Mouse (Mus musculus): ENCODE measurements around the gene Slc4a2. TPM values are rescaled to one million over a fixed set of nuclear protein-coding genes. Genes with fewer than 3 reads are reported as not detected.
A peak's percentile ranks its signal among the peaks of the same experiment; 100 is the strongest.

Slc4a2 gene
- polyA plus RNA-seq, 1 experiment from 2014 or later = 29.0 TPM

DNA sequence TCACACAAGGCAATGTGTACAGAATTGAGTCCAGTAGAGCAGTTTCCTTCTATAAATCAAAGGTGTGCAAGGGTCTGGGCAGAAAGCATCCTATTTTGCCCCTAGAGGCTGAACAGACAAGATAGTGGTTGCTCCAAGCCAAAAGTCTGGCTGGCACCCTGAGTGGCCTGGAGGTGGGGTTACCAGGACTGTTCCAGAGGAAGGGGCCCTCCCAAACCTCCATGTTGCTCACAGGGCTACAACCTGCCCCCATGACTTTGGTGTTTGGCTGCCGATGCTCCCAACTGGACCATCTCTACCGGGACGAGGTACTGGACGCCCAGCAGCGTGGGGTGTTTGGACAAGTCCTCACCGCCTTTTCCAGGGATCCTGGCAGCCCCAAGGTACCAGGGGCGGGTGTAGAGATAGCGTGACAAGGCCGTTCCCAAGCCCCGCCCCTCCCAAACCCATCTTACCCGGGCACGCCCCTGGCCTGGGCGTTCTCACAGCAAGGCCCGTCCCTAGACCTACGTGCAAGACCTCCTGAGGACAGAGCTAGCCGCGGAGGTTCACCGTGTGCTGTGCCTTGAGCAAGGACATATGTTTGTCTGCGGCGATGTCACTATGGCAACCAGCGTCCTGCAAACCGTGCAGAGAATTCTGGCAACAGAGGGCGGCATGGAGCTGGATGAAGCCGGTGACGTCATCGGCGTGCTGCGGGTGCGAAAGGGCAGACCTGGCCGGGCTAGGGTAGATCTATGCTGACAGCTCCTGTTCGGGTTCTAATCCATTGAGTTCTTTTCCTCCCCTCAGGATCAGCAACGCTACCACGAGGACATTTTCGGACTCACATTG, 40.4 kb upstream of the Slc4a2 start:
- Histone ChIP-seq H3K27me3 (replicated peaks; ENCODE audit: control insufficient read depth, insufficient read depth, low read length) (0 out of 2 replicates have a peak, but pooled peaks cover 2% of the 10 kb centered on the region), H3K4me3 (ENCODE audit: low read length) (peak overlapping the region; percentile 54), H3K9ac (ENCODE audit: low read depth, low read length) (peak overlapping the region; percentile 77), H3K27ac (ENCODE audit: low read depth, low read length) (peak overlapping the region; percentile 78), H3K4me1 (ENCODE audit: control insufficient read depth, insufficient read depth, low read depth, low read length) (peaks cover 26% of the 10 kb centered on the region), H3K36me3 (ENCODE audit: control insufficient read depth, insufficient read depth, low read length) (no peaks in the 10 kb centered on the region), H3K9me3 (ENCODE audit: control insufficient read depth, low read length) (no peaks in the 10 kb centered on the region), H3K4me2 (ENCODE audit: low read length) (peak overlapping the region; percentile 82)
- under 1% methylated on average over 34 of the region's 34 CpGs for WGBS
- ATAC-seq = peak; percentile 86

DNA sequence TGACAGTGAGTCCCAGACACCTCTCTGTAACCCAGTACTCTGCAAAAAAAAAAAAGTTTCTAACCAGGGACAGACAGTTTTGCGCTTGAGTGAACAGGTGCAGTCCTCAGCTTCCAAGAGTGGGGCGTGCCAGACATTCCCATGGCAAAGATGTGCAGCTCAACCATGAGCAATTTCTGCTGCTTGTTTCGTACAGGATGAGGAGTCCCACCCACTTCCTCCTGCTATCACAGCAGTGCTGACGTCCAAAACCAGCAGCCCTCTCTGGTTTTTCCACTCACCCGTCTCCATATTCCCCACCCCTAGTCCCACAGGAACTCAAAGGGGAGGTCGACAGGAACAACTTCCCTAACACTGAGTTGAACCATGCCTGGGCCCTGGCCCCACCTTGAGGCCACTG, 39.2 kb upstream of the Slc4a2 start:
- Histone ChIP-seq H3K9me3 (ENCODE audit: control insufficient read depth, low read length) (no peaks in the 10 kb centered on the region), H3K4me2 (ENCODE audit: low read length) (peak overlapping the region; percentile 82)
- 65% methylated on average over 6 of the region's 6 CpGs for WGBS

DNA sequence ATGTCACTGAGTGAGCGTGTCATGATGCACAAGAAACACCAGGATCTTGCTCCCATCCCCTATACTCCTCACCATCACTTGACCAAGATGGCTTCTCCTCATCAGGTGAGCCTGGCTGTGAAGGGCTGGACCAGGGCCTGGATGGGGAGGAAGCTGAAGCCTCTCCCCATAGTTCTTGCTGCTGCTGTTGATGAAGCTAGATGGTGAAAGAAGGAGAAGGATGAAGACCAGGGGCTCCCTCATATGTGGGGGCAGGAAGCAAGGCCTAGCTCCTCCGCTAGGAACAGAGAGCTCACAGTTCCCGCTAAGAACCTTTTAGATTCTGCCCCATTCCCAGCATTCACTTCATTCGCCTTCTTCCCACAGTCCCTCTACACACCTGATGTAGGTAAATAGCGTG, 38.3 kb upstream of the Slc4a2 start:
- Histone ChIP-seq H3K4me1 (ENCODE audit: control insufficient read depth, insufficient read depth, low read depth, low read length) (peaks cover 29% of the 10 kb centered on the region), H3K36me3 (ENCODE audit: control insufficient read depth, insufficient read depth, low read length) (no peaks in the 10 kb centered on the region), H3K27me3 (replicated peaks; ENCODE audit: control insufficient read depth, insufficient read depth, low read length) (peaks cover 8% of the 10 kb centered on the region), H3K4me2 (ENCODE audit: low read length) (no peak overlapping the region), H3K27ac (ENCODE audit: low read depth, low read length) (no peak overlapping the region), H3K9ac (ENCODE audit: low read depth, low read length) (no peak overlapping the region), H3K4me3 (ENCODE audit: low read length) (no peak overlapping the region), H3K9me3 (ENCODE audit: control insufficient read depth, low read length) (no peaks in the 10 kb centered on the region)
- 89% methylated on average over 5 of the region's 5 CpGs for WGBS
- no peak for ATAC-seq

More for the DNA sequence above, 39.2 kb upstream of the Slc4a2 start:
- Histone ChIP-seq H3K4me1 (ENCODE audit: control insufficient read depth, insufficient read depth, low read depth, low read length) (peaks cover 29% of the 10 kb centered on the region), H3K36me3 (ENCODE audit: control insufficient read depth, insufficient read depth, low read length) (no peaks in the 10 kb centered on the region), H3K27me3 (replicated peaks; ENCODE audit: control insufficient read depth, insufficient read depth, low read length) (peaks cover 6% of the 10 kb centered on the region), H3K9ac (ENCODE audit: low read depth, low read length) (no peak overlapping the region), H3K27ac (ENCODE audit: low read depth, low read length) (no peak overlapping the region), H3K4me3 (ENCODE audit: low read length) (no peak overlapping the region)
- no peak for ATAC-seq

DNA sequence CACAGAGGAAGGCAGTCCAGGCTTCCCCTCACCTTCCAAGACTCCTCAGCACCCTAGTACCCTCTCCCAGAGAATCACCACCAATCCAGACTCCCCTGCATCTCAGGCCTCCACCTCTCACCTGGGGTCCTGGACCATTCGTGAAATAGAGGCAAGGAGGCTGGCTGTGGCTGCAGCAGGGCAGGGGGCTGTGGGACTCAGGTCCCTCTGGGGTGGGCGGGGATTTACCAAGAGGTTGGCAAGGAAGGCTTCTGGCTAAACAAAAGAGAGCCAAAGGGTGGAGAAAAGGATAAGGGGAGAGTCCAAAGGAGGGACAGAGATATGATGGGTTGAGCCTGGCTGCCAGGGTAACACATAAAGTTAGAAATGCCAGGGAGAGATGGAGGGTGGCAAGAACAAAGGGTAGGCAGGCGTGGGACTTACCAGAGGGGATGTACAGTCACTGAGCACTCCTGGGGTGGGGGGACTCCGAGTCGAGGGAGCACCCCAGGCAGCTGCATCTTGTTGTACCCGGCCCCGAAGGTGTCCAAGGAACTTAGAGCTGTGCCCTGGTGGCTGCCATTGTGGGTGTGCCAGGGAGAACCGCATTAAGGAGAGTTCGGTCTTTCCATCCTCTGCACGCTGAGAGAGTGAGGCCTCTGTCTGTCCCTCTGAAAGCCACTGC, 37.6 kb upstream of the Slc4a2 start:
- no peaks in the 10 kb centered on the region for H3K9me3 ChIP-seq (ENCODE audit: control insufficient read depth, low read length)
- H3K4me2 ChIP-seq (ENCODE audit: low read length) = no peak overlapping the region; the same call in 1 of the 2 replicates
- H3K27me3 ChIP-seq (replicated peaks; ENCODE audit: control insufficient read depth, insufficient read depth, low read length) = peaks cover 8% of the 10 kb centered on the region

DNA sequence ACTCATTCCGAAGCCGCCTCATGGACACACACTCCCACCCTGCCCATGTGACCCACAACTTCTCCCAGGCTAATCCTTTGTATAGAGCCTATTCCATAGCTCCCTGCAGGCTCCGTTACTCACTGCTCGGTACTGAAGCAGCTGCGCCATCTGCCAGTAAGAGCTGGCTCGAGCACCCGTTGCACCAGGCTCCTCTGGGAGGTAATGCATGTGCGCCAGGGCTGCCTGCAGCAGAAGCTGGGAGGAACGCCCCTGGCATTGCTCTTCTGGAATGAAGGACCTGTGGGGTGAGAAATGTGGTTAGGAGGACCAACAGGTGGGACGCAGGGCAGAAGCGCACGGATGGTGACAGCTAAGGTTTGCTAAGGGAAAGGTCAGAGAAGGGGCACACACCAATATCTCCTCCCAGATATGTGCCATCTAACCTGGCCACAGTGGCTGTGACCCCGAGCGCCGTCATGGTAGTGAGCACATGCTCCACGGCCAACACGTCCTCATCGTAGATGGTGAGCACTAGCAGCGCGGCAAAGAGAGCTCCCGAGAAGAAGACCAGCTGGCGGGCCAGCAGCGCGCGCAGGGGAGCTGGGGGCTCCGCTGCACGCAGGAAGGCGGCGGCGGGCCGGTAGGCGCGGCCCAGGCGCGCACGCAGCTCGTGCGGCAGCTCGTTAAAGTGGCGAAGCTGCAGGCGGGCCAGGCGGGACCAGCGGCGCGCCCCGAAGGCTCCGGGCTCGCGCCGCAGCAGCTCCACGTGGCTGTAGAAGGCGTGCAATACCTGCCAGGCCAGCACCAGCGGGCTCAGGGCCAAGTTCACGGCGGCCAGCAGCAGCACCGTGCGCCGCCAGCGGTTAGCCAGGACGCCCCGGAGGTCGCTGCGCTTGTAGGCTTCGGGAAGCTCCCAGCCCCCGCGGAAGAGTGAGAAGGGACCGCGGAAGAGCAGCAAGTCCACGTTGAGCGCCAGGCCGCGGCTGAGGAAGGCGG, 36.1 kb upstream of the Slc4a2 start:
- peak overlapping the region; percentile 53 for H3K4me3 ChIP-seq (ENCODE audit: low read length)
- no peaks in the 10 kb centered on the region for H3K36me3 ChIP-seq (ENCODE audit: control insufficient read depth, insufficient read depth, low read length)
- H3K9me3 ChIP-seq (ENCODE audit: control insufficient read depth, low read length) = no peaks in the 10 kb centered on the region
- peaks cover 29% of the 10 kb centered on the region for H3K4me1 ChIP-seq (ENCODE audit: control insufficient read depth, insufficient read depth, low read depth, low read length)
- peak; percentile 60 for ATAC-seq
- peak overlapping the region; percentile 67; the same call in 1 of the 2 replicates for H3K27ac ChIP-seq (ENCODE audit: low read depth, low read length)
- H3K27me3 ChIP-seq (replicated peaks; ENCODE audit: control insufficient read depth, insufficient read depth, low read length) = peaks cover 8% of the 10 kb centered on the region
- peak overlapping the region; percentile 75 for H3K9ac ChIP-seq (ENCODE audit: low read depth, low read length)
- peak overlapping the region; percentile 99 for H3K4me2 ChIP-seq (ENCODE audit: low read length)
- under 1% methylated on average over 71 of the region's 73 CpGs for WGBS

More for the DNA sequence above, 37.6 kb upstream of the Slc4a2 start:
- Histone ChIP-seq H3K36me3 (ENCODE audit: control insufficient read depth, insufficient read depth, low read length) (no peaks in the 10 kb centered on the region), H3K4me1 (ENCODE audit: control insufficient read depth, insufficient read depth, low read depth, low read length) (peaks cover 29% of the 10 kb centered on the region), H3K4me3 (ENCODE audit: low read length) (no peak overlapping the region), H3K27ac (ENCODE audit: low read depth, low read length) (no peak overlapping the region), H3K9ac (ENCODE audit: low read depth, low read length) (no peak overlapping the region)
- ATAC-seq = no peak
- 82% methylated on average over 10 of the region's 10 CpGs for WGBS

DNA sequence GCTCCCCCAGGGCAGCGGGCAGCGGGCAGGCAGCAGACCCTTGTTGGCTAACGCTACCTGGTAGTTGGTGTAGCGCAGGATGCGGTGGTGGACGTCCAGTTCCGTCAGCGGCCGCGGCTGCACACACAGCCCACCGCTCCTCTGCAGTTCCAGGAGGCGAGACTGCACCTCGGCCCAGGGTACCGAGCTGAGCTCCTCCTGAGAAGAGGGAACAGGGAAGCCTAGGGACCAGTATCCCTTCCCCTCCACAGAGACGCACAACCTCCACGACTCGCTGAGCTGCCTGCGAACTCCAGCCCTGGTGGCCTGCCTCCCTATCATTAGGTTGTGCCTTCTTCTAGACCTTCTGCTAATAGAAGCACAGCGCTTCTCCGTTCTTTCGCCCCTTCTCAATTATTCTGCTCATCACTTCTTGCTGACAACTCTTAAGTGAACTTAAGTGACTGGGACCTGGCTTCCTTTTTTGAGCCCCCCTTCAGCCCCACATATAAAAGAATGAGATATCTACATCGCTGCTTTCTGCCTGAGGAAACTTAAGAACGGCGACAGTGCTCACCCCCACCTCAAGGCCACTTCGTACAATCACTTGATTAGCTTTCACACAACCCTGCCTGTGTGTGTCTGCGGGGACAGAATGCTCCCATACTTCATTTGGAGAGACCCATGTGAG, 35.3 kb upstream of the Slc4a2 start:
- WGBS = 24% methylated on average over 25 of the region's 26 CpGs
- peak overlapping the region; percentile 99 for H3K4me2 ChIP-seq (ENCODE audit: low read length)
- peaks cover 8% of the 10 kb centered on the region for H3K27me3 ChIP-seq (replicated peaks; ENCODE audit: control insufficient read depth, insufficient read depth, low read length)

DNA sequence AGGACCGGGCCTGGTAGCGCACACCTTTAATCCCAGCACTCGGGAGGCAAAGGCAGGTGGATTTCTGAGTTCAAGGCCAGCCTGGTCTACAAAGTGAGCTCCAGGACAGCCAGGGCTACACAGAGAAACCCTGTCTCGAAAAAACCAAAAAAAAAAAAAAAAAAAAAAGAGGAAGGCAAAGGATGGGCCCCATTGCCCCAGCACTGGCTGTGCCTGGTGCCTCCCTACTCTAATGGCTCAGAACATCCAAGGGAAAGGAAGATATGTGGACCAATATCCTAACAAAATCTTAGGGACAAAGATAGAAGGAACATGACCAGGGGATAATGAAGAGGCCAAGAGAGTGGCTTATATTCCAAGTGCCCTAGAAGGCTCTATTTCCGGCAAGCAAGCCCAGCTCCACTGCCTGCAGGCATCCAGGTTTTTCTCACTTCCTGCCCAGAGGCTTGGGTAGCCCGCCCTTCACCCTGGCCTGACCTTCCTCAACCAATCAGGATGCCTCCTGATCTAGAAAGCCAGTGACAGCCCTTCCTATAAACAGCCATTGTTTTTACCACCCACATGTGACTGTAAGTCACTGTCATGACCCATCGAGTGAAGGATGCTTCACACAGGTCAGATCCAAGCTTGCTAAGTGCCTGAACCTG, 34.5 kb upstream of the Slc4a2 start:
- no peaks in the 10 kb centered on the region for H3K9me3 ChIP-seq (ENCODE audit: control insufficient read depth, low read length)
- H3K27me3 ChIP-seq (replicated peaks; ENCODE audit: control insufficient read depth, insufficient read depth, low read length) = peaks cover 8% of the 10 kb centered on the region

More for the DNA sequence above, 35.3 kb upstream of the Slc4a2 start:
- Histone ChIP-seq H3K4me3 (ENCODE audit: low read length) (peak overlapping the region; percentile 53), H3K27ac (ENCODE audit: low read depth, low read length) (peak overlapping the region; percentile 67; the same call in 1 of the 2 replicates), H3K36me3 (ENCODE audit: control insufficient read depth, insufficient read depth, low read length) (no peaks in the 10 kb centered on the region), H3K9ac (ENCODE audit: low read depth, low read length) (peak overlapping the region; percentile 75), H3K9me3 (ENCODE audit: control insufficient read depth, low read length) (no peaks in the 10 kb centered on the region), H3K4me1 (ENCODE audit: control insufficient read depth, insufficient read depth, low read depth, low read length) (peaks cover 27% of the 10 kb centered on the region)
- 0 out of 2 replicates have a peak, but pooled peaks have one; percentile 2 for ATAC-seq

DNA sequence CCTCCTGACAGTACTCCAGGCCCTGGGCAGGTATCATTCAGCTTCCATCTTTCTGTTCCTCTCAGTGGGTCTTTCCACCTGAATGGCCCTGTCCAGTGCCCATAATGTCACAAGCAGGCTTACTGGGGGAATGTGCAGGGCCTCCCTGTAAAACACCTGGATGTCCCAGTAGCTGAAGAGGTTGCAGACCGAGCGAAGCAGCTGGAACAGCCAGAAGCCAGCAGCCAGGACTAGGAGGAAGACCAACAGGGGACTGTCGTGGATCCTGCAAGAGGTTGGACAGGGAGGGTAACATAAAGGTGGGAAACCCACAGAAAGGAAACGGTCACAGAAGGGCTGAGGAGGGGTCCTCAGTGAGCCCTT, 34.0 kb upstream of the Slc4a2 start:
- no peak for ATAC-seq
- Histone ChIP-seq H3K27me3 (replicated peaks; ENCODE audit: control insufficient read depth, insufficient read depth, low read length) (peaks cover 8% of the 10 kb centered on the region), H3K4me2 (ENCODE audit: low read length) (no peak overlapping the region), H3K36me3 (ENCODE audit: control insufficient read depth, insufficient read depth, low read length) (no peaks in the 10 kb centered on the region), H3K9ac (ENCODE audit: low read depth, low read length) (no peak overlapping the region), H3K4me1 (ENCODE audit: control insufficient read depth, insufficient read depth, low read depth, low read length) (peaks cover 18% of the 10 kb centered on the region), H3K27ac (ENCODE audit: low read depth, low read length) (no peak overlapping the region), H3K9me3 (ENCODE audit: control insufficient read depth, low read length) (no peaks in the 10 kb centered on the region), H3K4me3 (ENCODE audit: low read length) (no peak overlapping the region)
- WGBS = 83% methylated on average over 4 of the region's 4 CpGs

More for the DNA sequence above, 34.5 kb upstream of the Slc4a2 start:
- Histone ChIP-seq H3K4me1 (ENCODE audit: control insufficient read depth, insufficient read depth, low read depth, low read length) (peaks cover 22% of the 10 kb centered on the region), H3K4me3 (ENCODE audit: low read length) (no peak overlapping the region), H3K27ac (ENCODE audit: low read depth, low read length) (no peak overlapping the region), H3K36me3 (ENCODE audit: control insufficient read depth, insufficient read depth, low read length) (no peaks in the 10 kb centered on the region), H3K4me2 (ENCODE audit: low read length) (no peak overlapping the region), H3K9ac (ENCODE audit: low read depth, low read length) (no peak overlapping the region)
- 59% methylated on average over 6 of the region's 7 CpGs for WGBS
- ATAC-seq = no peak

Measured in hindbrain, embryonic 16.5 days (tissue).